Comparison of ENCODE assay signal across 23 mouse cellular contexts in genomic region chr1:104828106-104828505, GRCm38 (mm10). TPM values are rescaled to one million over a fixed set of nuclear protein-coding genes. Genes with fewer than 3 reads are reported as not detected.
DNase-seq lines count a peak whose midpoint lies in the region; ATAC-seq and TF ChIP-seq lines count a peak whose summit lies in the region.
"Had no signal": no experiment of that assay in that cellular context is flagged by ENCODE, and none has a peak within 500 bp of the region (broad histone marks: within the 10 kb centered on the region; RNA-seq: fewer than 3 reads in every experiment).

No protein-coding gene starts in this region.

- ATAC-seq in frontal cortex, adult (ENCODE audit: low TSS enrichment) = 0 out of 2 replicates have a peak, but pooled peaks have one; percentile 18
- ATAC-seq in hindbrain, embryonic 11.5 days (ENCODE audit: low FRiP score) = no peak
- ATAC-seq: activated CD4-positive, CD25-positive, alpha-beta regulatory T cell, adult 4 months; forebrain, embryonic 16.5 days; Patski had no signal

- H3K9ac ChIP-seq in hindbrain, embryonic 11.5 days (ENCODE audit: low read depth, low read length) = no peak overlapping the region
- H3K9ac ChIP-seq: heart, embryonic 15.5 days; midbrain, embryonic 12.5 days; stomach, embryonic 15.5 days had no signal

- no peak overlapping the region for H3K27ac ChIP-seq in left cerebral cortex, adult 2 months
- no peak overlapping the region for H3K27ac ChIP-seq in hindbrain, embryonic 11.5 days (ENCODE audit: low read depth, low read length)
- H3K27ac ChIP-seq: gastrocnemius, adult 2 months; heart, embryonic 15.5 days; hindbrain, embryonic 10.5 days; midbrain, embryonic 12.5 days; stomach, embryonic 15.5 days had no signal

- no peaks in the 10 kb centered on the region for H3K9me3 ChIP-seq in hindbrain, embryonic 11.5 days (ENCODE audit: control insufficient read depth, low read length)
- H3K9me3 ChIP-seq: heart, embryonic 15.5 days; hindbrain, embryonic 10.5 days; midbrain, embryonic 12.5 days; stomach, embryonic 15.5 days had no signal

- intact Hi-C loops in left cerebral cortex, adult 2 months (cut with DNase I) = no loop called here

- WGBS in hindbrain, embryonic 11.5 days = 100% methylated on average over 2 of the region's 2 CpGs

- no peak for DNase-seq in frontal cortex, postnatal 10 days (ENCODE audit: low spot score in 2 of 2)
- DNase-seq in left cerebral cortex, adult 11 months (ENCODE audit: low spot score) = peak; percentile 16
- no peak for DNase-seq in left cerebral cortex, adult 2 months (ENCODE audit: extremely low spot score in 1 of 2, low spot score in 2 of 2)
- DNase-seq in brain, adult 2 months (ENCODE audit: low read depth, low spot score) = peak; percentile 69
- DNase-seq in cerebellum, adult 9-11 months = peak; percentile 7
- DNase-seq in hindbrain, embryonic 11.5 days (ENCODE audit: low spot score) = no peak
- DNase-seq: adrenal gland, postnatal 36 days; gastrocnemius, adult 2 months; heart, adult 18-20 months; lung, adult 18-20 months; lung, postnatal 4 days had no signal

- no peaks in the 10 kb centered on the region for H3K36me3 ChIP-seq in hindbrain, embryonic 11.5 days (ENCODE audit: control insufficient read depth, insufficient read depth, low read length)
- H3K36me3 ChIP-seq: heart, embryonic 15.5 days; hindbrain, embryonic 10.5 days; midbrain, embryonic 12.5 days; stomach, embryonic 15.5 days had no signal

- no peak overlapping the region for H3K4me3 ChIP-seq in left cerebral cortex, adult 2 months
- H3K4me3 ChIP-seq in hindbrain, embryonic 11.5 days (ENCODE audit: low read depth, low read length) = no peak overlapping the region
- H3K4me3 ChIP-seq: gastrocnemius, adult 2 months; heart, embryonic 15.5 days; hindbrain, embryonic 10.5 days; midbrain, embryonic 12.5 days; stomach, embryonic 15.5 days had no signal

- no peaks in the 10 kb centered on the region for H3K27me3 ChIP-seq in hindbrain, embryonic 11.5 days (ENCODE audit: control insufficient read depth, insufficient read depth, low read length)
- H3K27me3 ChIP-seq: heart, embryonic 15.5 days; midbrain, embryonic 12.5 days; stomach, embryonic 15.5 days had no signal

- H3K4me2 ChIP-seq in hindbrain, embryonic 11.5 days (replicated peaks; ENCODE audit: low read depth, low read length) = no peak overlapping the region
- H3K4me2 ChIP-seq: heart, embryonic 15.5 days; midbrain, embryonic 12.5 days; stomach, embryonic 15.5 days had no signal

- no peaks in the 10 kb centered on the region for H3K4me1 ChIP-seq in hindbrain, embryonic 11.5 days (replicated peaks; ENCODE audit: control insufficient read depth, insufficient read depth, low read length)
- H3K4me1 ChIP-seq: heart, embryonic 15.5 days; hindbrain, embryonic 10.5 days; midbrain, embryonic 12.5 days; stomach, embryonic 15.5 days had no signal

- TF ChIP-seq CTCF in left cerebral cortex, adult 2 months (IDR thresholded peaks at IDR 0.05) = no peak

RNA-seq across cellular contexts. Expression of gene Cdh20, which starts 59.8 kb away (rescaled TPM):
- total RNA-seq in left cerebral cortex, adult 2 months (2021) = 10 to 100 TPM; 19.1 to 19.2 TPM
- 0.47 and 0.97 TPM in 2 replicates for polyA plus RNA-seq in hindbrain, embryonic 11.5 days (2014; fragmentation: Nextera tagmentation; extraction: Ambion mirVana)
- total RNA-seq: liver, adult 2 months had no signal
- polyA plus RNA-seq: activated CD4-positive, CD25-positive, alpha-beta regulatory T cell, adult 4 months; C2C12; liver, adult 2 months; Patski; spleen, adult 2 months; thymus, postnatal 0 days had no signal

Comparison
In these comparisons a context has a peak if more than half of its experiments do, and no peak if none do; other contexts are left out.
1. DNase-seq: peak in left cerebral cortex, adult 11 months (single experiment), brain, adult 2 months (single experiment) and cerebellum, adult 9-11 months (single experiment); none in frontal cortex, postnatal 10 days (0 of 2), left cerebral cortex, adult 2 months (0 of 2) and hindbrain, embryonic 11.5 days (single experiment).